Mouse (Mus musculus): ENCODE measurements around the gene 9330182O14Rik. TPM values are rescaled to one million over a fixed set of nuclear protein-coding genes. Genes with fewer than 3 reads are reported as not detected.

The 9330182O14Rik gene
- polyA plus RNA-seq, 1 experiment from 2014 or later, result 0.73 TPM

Small RNA genes lying within 50 kb of the gene (microRNA-seq; reads per million reads assigned to microRNA genes)
- not detected for gene Gm25958 (ENCODE audit: borderline number of aligned reads)

All from thymus, postnatal 0 days (tissue).